Mouse (Mus musculus): ENCODE measurements around the gene Rapgef4.

- TF ChIP-seq CTCF (IDR thresholded peaks at IDR 0.05; ENCODE audit: control insufficient read depth, insufficient read depth, insufficient read length) (no peak), MYOD1 (IDR thresholded peaks at IDR 0.05; ENCODE audit: control insufficient read depth, insufficient read length, low read depth) (no peak), USF1 (IDR thresholded peaks at IDR 0.05; ENCODE audit: low read depth) (no peak), CEBPB (IDR thresholded peaks at IDR 0.05; ENCODE audit: low read depth) (no peak), FOSL1 (IDR thresholded peaks at IDR 0.05; ENCODE audit: insufficient read depth, low read length, poor library complexity, severe bottlenecking) (no peak), MAX (IDR thresholded peaks at IDR 0.05) (no peak), MYOG (IDR thresholded peaks at IDR 0.05; ENCODE audit: control insufficient read depth, extremely low read depth, insufficient read length) (no peak)
Measured at GRCm38 (mm10) chr2:72173844-72174243, 192.8 kb downstream of the Rapgef4 start.
